Mouse (Mus musculus): ENCODE results near the gene Rab42. TPM values are rescaled to one million over a fixed set of nuclear protein-coding genes. Genes with fewer than 3 reads are reported as not detected.

Gene Rab42
- polyA plus RNA-seq, 1 experiment from 2014 or later: 2.4 TPM

GRCm38 (mm10) chr4:132344403-132345134 is 41.4 kb upstream of the Rab42 start:
- peak overlapping the region; percentile 58; the same call in 1 of the 2 replicates for H3K27ac ChIP-seq (replicated peaks)
- H3K4me2 ChIP-seq (replicated peaks): peak overlapping the region; percentile 91

GRCm38 (mm10) chr4:132341451-132341850 is 38.3 kb upstream of the Rab42 start:
- H3K36me3 ChIP-seq: peaks cover 33% of the 10 kb centered on the region
- H3K9ac ChIP-seq: no peak overlapping the region
- H3K9me3 ChIP-seq (replicated peaks): no peaks in the 10 kb centered on the region
- no peak overlapping the region for H3K4me3 ChIP-seq (replicated peaks)
- WGBS: 88% methylated on average over 3 of the region's 3 CpGs
- H3K27ac ChIP-seq (replicated peaks): no peak overlapping the region
- no peaks in the 10 kb centered on the region for H3K27me3 ChIP-seq
- ATAC-seq (ENCODE audit: insufficient number of reproducible peaks, low FRiP score, low TSS enrichment, low read depth): no peak
- no peak overlapping the region for H3K4me2 ChIP-seq (replicated peaks)
- peaks cover 23% of the 10 kb centered on the region for H3K4me1 ChIP-seq

More at GRCm38 (mm10) chr4:132344403-132345134, 41.4 kb upstream of the Rab42 start:
- peaks cover 8% of the 10 kb centered on the region for H3K36me3 ChIP-seq
- 0 out of 2 replicates have a peak, but pooled peaks have one; percentile 6 for ATAC-seq (ENCODE audit: insufficient number of reproducible peaks, low FRiP score, low TSS enrichment, low read depth)
- WGBS: 4% methylated on average over 13 of the region's 13 CpGs
- peaks cover 23% of the 10 kb centered on the region for H3K4me1 ChIP-seq
- H3K9me3 ChIP-seq (replicated peaks): no peaks in the 10 kb centered on the region
- H3K9ac ChIP-seq: peak overlapping the region; percentile 60
- H3K4me3 ChIP-seq (replicated peaks): peak overlapping the region; percentile 87
- no peaks in the 10 kb centered on the region for H3K27me3 ChIP-seq

GRCm38 (mm10) chr4:132338943-132339342 is 35.8 kb upstream of the Rab42 start:
- peaks cover 52% of the 10 kb centered on the region for H3K36me3 ChIP-seq
- no peak overlapping the region for H3K27ac ChIP-seq (replicated peaks)
- WGBS: 91% methylated on average over 13 of the region's 13 CpGs
- no peaks in the 10 kb centered on the region for H3K27me3 ChIP-seq
- no peaks in the 10 kb centered on the region for H3K9me3 ChIP-seq (replicated peaks)
- H3K4me3 ChIP-seq (replicated peaks): no peak overlapping the region
- H3K4me1 ChIP-seq: peaks cover 11% of the 10 kb centered on the region
- no peak overlapping the region for H3K4me2 ChIP-seq (replicated peaks)
- no peak for ATAC-seq (ENCODE audit: insufficient number of reproducible peaks, low FRiP score, low TSS enrichment, low read depth)
- no peak overlapping the region for H3K9ac ChIP-seq

- Histone ChIP-seq H3K27ac (replicated peaks) (no peak overlapping the region), H3K4me2 (replicated peaks) (no peak overlapping the region), H3K9me3 (replicated peaks) (no peaks in the 10 kb centered on the region), H3K4me1 (peaks cover 15% of the 10 kb centered on the region), H3K4me3 (replicated peaks) (no peak overlapping the region), H3K36me3 (peaks cover 48% of the 10 kb centered on the region), H3K27me3 (no peaks in the 10 kb centered on the region), H3K9ac (no peak overlapping the region)
- ATAC-seq (ENCODE audit: insufficient number of reproducible peaks, low FRiP score, low TSS enrichment, low read depth): no peak
- WGBS: 75% methylated on average over 6 of the region's 6 CpGs
These were observed 29.7 kb upstream of the Rab42 start for GRCm38 (mm10) chr4:132332880-132333279.

- H3K4me1 ChIP-seq: peaks cover 15% of the 10 kb centered on the region
- ATAC-seq (ENCODE audit: insufficient number of reproducible peaks, low FRiP score, low TSS enrichment, low read depth): no peak
- no peak overlapping the region for H3K4me2 ChIP-seq (replicated peaks)
- no peak overlapping the region for H3K27ac ChIP-seq (replicated peaks)
- H3K4me3 ChIP-seq (replicated peaks): no peak overlapping the region
- no peak overlapping the region for H3K9ac ChIP-seq
- WGBS: 75% methylated on average over 3 of the region's 3 CpGs
- no peaks in the 10 kb centered on the region for H3K9me3 ChIP-seq (replicated peaks)
- peaks cover 40% of the 10 kb centered on the region for H3K36me3 ChIP-seq
- no peaks in the 10 kb centered on the region for H3K27me3 ChIP-seq
These were observed 28.8 kb upstream of the Rab42 start for GRCm38 (mm10) chr4:132331960-132332359.

- Histone ChIP-seq H3K4me3 (replicated peaks) (peak overlapping the region; percentile 92), H3K36me3 (peaks cover 42% of the 10 kb centered on the region), H3K4me1 (peaks cover 15% of the 10 kb centered on the region), H3K4me2 (replicated peaks) (peak overlapping the region; percentile 69), H3K9me3 (replicated peaks) (no peaks in the 10 kb centered on the region), H3K27me3 (no peaks in the 10 kb centered on the region), H3K27ac (replicated peaks) (peak overlapping the region; percentile 92), H3K9ac (peak overlapping the region; percentile 97)
- WGBS: 7% methylated on average over 10 of the region's 10 CpGs
- ATAC-seq (ENCODE audit: insufficient number of reproducible peaks, low FRiP score, low TSS enrichment, low read depth): no peak
These were observed 26.7 kb upstream of the Rab42 start for GRCm38 (mm10) chr4:132329835-132330354.

GRCm38 (mm10) chr4:132329115-132329834 is 26.1 kb upstream of the Rab42 start, which contains the start of gene Trnau1ap:
TSS of gene Trnau1ap (minus strand) at chr4:132329538.
- Histone ChIP-seq H3K4me1 (peaks cover 15% of the 10 kb centered on the region), H3K36me3 (peaks cover 42% of the 10 kb centered on the region), H3K9me3 (replicated peaks) (no peaks in the 10 kb centered on the region), H3K4me3 (replicated peaks) (peak within 1 kb of the TSS; percentile 92), H3K27ac (replicated peaks) (peak within 1 kb of the TSS; percentile 92), H3K4me2 (replicated peaks) (peak within 1 kb of the TSS; percentile 69), H3K9ac (peak within 1 kb of the TSS; percentile 97), H3K27me3 (no peaks in the 10 kb centered on the region)
- ATAC-seq (ENCODE audit: insufficient number of reproducible peaks, low FRiP score, low TSS enrichment, low read depth): peak; percentile 94
- WGBS: under 1% methylated on average over 52 of the region's 52 CpGs

- H3K36me3 ChIP-seq: peaks cover 40% of the 10 kb centered on the region
- H3K4me1 ChIP-seq: peaks cover 15% of the 10 kb centered on the region
- whole genome bisulfite sequencing: 42% methylated on average over 14 of the region's 14 CpGs
- peak overlapping the region; percentile 92 for H3K4me3 ChIP-seq (replicated peaks)
- no peak for ATAC-seq (ENCODE audit: insufficient number of reproducible peaks, low FRiP score, low TSS enrichment, low read depth)
- peak overlapping the region; percentile 69 for H3K4me2 ChIP-seq (replicated peaks)
- H3K9me3 ChIP-seq (replicated peaks): no peaks in the 10 kb centered on the region
- no peaks in the 10 kb centered on the region for H3K27me3 ChIP-seq
- peak overlapping the region; percentile 97 for H3K9ac ChIP-seq
- H3K27ac ChIP-seq (replicated peaks): peak overlapping the region; percentile 92; the same call in 1 of the 2 replicates
These were observed 25.3 kb upstream of the Rab42 start for GRCm38 (mm10) chr4:132328391-132328982.

GRCm38 (mm10) chr4:132326481-132326880 is 23.3 kb upstream of the Rab42 start:
- WGBS: 79% methylated on average over 5 of the region's 5 CpGs
- Histone ChIP-seq H3K4me1 (peaks cover 15% of the 10 kb centered on the region), H3K4me2 (replicated peaks) (no peak overlapping the region), H3K4me3 (replicated peaks) (no peak overlapping the region), H3K27me3 (no peaks in the 10 kb centered on the region), H3K9ac (no peak overlapping the region), H3K36me3 (peaks cover 39% of the 10 kb centered on the region), H3K27ac (replicated peaks) (no peak overlapping the region), H3K9me3 (replicated peaks) (no peaks in the 10 kb centered on the region)
- ATAC-seq (ENCODE audit: insufficient number of reproducible peaks, low FRiP score, low TSS enrichment, low read depth): no peak

GRCm38 (mm10) chr4:132315711-132316110 is 12.5 kb upstream of the Rab42 start:
- no peak for ATAC-seq (ENCODE audit: insufficient number of reproducible peaks, low FRiP score, low TSS enrichment, low read depth)
- no peaks in the 10 kb centered on the region for H3K9me3 ChIP-seq (replicated peaks)
- no peak overlapping the region for H3K4me2 ChIP-seq (replicated peaks)
- 80% methylated on average over 8 of the region's 8 CpGs for WGBS
- no peaks in the 10 kb centered on the region for H3K4me1 ChIP-seq
- H3K27ac ChIP-seq (replicated peaks): no peak overlapping the region
- H3K4me3 ChIP-seq (replicated peaks): no peak overlapping the region
- no peak overlapping the region for H3K9ac ChIP-seq
- H3K36me3 ChIP-seq: peaks cover 87% of the 10 kb centered on the region
- H3K27me3 ChIP-seq: no peaks in the 10 kb centered on the region

- Histone ChIP-seq H3K27me3 (no peaks in the 10 kb centered on the region), H3K4me1 (peaks cover 9% of the 10 kb centered on the region), H3K4me2 (replicated peaks) (no peak overlapping the region), H3K9me3 (replicated peaks) (no peaks in the 10 kb centered on the region), H3K4me3 (replicated peaks) (no peak overlapping the region), H3K27ac (replicated peaks) (no peak overlapping the region), H3K36me3 (peaks cover 71% of the 10 kb centered on the region), H3K9ac (no peak overlapping the region)
- ATAC-seq (ENCODE audit: insufficient number of reproducible peaks, low FRiP score, low TSS enrichment, low read depth): no peak
- 84% methylated on average over 5 of the region's 5 CpGs for WGBS
These were observed 9.4 kb upstream of the Rab42 start for GRCm38 (mm10) chr4:132312627-132313026.

Measured in embryonic facial prominence, embryonic 15.5 days (tissue).